Comparison of ENCODE assay signal across 8 mouse cellular contexts in genomic region chr3:9885565-9885964, GRCm38 (mm10).
DNase-seq lines count a peak whose midpoint lies in the region.

No protein-coding gene starts in this region.

- peak; percentile 70 for DNase-seq in adrenal gland, postnatal 10 days
- no peak for DNase-seq in adrenal gland, adult 8-10 months
- peak; percentile 18 for DNase-seq in ovary, postnatal 36 days (ENCODE audit: low spot score)
- no peak for DNase-seq in ovary, postnatal 10 days (ENCODE audit: low spot score)
- DNase-seq in gastrocnemius, adult 8-10 months (ENCODE audit: low spot score in 2 of 2): peak; percentile 29 to 49
- peak; percentile 38 for DNase-seq in kidney, adult 9 months
- DNase-seq in lung, postnatal 36 days: peak; percentile 84
- no peak for DNase-seq in c-Kit-positive CD71-positive TER-119-positive erythroid progenitor cells, embryonic 14.5 days (ENCODE audit: low spot score)

Comparison
In these comparisons a context has a peak if more than half of its experiments do, and no peak if none do; other contexts are left out.
1. DNase-seq: peak in adrenal gland, postnatal 10 days (single experiment), ovary, postnatal 36 days (single experiment), gastrocnemius, adult 8-10 months (2 of 2), kidney, adult 9 months (single experiment) and lung, postnatal 36 days (single experiment); none in adrenal gland, adult 8-10 months (single experiment), ovary, postnatal 10 days (single experiment) and c-Kit-positive CD71-positive TER-119-positive erythroid progenitor cells, embryonic 14.5 days (single experiment).